Mouse (Mus musculus) ES-E14 (cell line): ENCODE results near the gene Csgalnact2.

ENCODE experiments used
- CHD2 ChIP-seq: IDR thresholded peaks from 2 replicates; pipeline ENCODE4 v1.6.1; 2014; ENCODE audit warnings: mild to moderate bottlenecking, low read depth, low read length, inconsistent platforms
- HCFC1 ChIP-seq: IDR thresholded peaks from 2 replicates; pipeline ENCODE4 v1.6.1; 2012; ENCODE audit warnings: low read length, inconsistent platforms, borderline replicate concordance; ENCODE audit not compliant: insufficient read depth
- MAFK ChIP-seq: IDR thresholded peaks from 2 replicates; pipeline ENCODE4 v1.6.1; 2014; ENCODE audit warnings: mild to moderate bottlenecking, low read depth, low read length, inconsistent platforms; ENCODE audit not compliant: insufficient read depth
- ZC3H11A ChIP-seq: IDR thresholded peaks from 2 replicates; pipeline ENCODE4 v1.6.1; 2012; ENCODE audit warnings: low read depth, mild to moderate bottlenecking, inconsistent platforms, low read length, borderline replicate concordance
- ZNF384 ChIP-seq: IDR thresholded peaks from 2 replicates; pipeline ENCODE4 v1.6.1; 2012; ENCODE audit warnings: low read depth, low read length, inconsistent platforms

GRCm38 (mm10) chr6:118171386-118171785 is 32.4 kb upstream of the Csgalnact2 start:
- TF ChIP-seq HCFC1, result no peak
- no peak for TF ChIP-seq MAFK
- no peak for TF ChIP-seq ZNF384
- no peak for TF ChIP-seq ZC3H11A
- no peak for TF ChIP-seq CHD2
